Mouse (Mus musculus) kidney, postnatal 0 days (tissue): ENCODE measurements at regions not wholly inside any gene's neighbourhood (a gene's known extent, or its start where the extent isn't known, plus 50 kb on each side); places are given as distances from the start of the nearest gene placed in this dataset.

Source experiments
- ATAC-seq: fragments of 200-750 bp; cut with Nextera tagmentation; replicated peaks from 2 replicates; pipeline ENCODE4 v1.8.0; 2017; ENCODE audit warnings: low read depth, moderate number of reproducible peaks, moderate TSS enrichment, moderate library complexity; ENCODE audit not compliant: low FRiP score
- DNase-seq: peaks from one replicate; pipeline ENCODE4 v3.0.0-alpha.2; 2016; ENCODE audit warnings: low spot score
- H3K27ac ChIP-seq: fragments of 300-500 bp; sonication (generic); 2 replicates; pipeline ENCODE4 v1.5.1; 2014; ENCODE audit warnings: mild to moderate bottlenecking
- H3K27me3 ChIP-seq: fragments of 300-500 bp; sonication (generic); 2 replicates; pipeline ENCODE4 v1.6.1; 2014; ENCODE audit warnings: low read length, mixed read lengths; ENCODE audit not compliant: insufficient read depth
- H3K36me3 ChIP-seq: fragments of 300-500 bp; sonication (generic); 2 replicates; pipeline ENCODE4 v1.6.1; 2014; ENCODE audit warnings: low read length, mixed read lengths; ENCODE audit not compliant: insufficient read depth
- H3K4me1 ChIP-seq: fragments of 300-500 bp; sonication (generic); replicated peaks from 2 replicates; pipeline ENCODE4 v1.6.1; 2014; ENCODE audit warnings: antibody characterized with exemption, low read length, mixed read lengths; ENCODE audit not compliant: insufficient read depth
- H3K4me2 ChIP-seq: fragments of 300-500 bp; sonication (generic); 2 replicates; pipeline ENCODE4 v1.6.1; 2014; ENCODE audit warnings: mild to moderate bottlenecking, low read length, moderate library complexity, mixed read lengths
- H3K4me3 ChIP-seq: fragments of 300-500 bp; sonication (generic); replicated peaks from 2 replicates; pipeline ENCODE4 v1.5.1; 2014; ENCODE audit warnings: low read depth, low read length
- H3K9ac ChIP-seq: fragments of 300-500 bp; sonication (generic); 2 replicates; pipeline ENCODE4 v1.6.1; 2014; ENCODE audit warnings: low read depth, low read length
- H3K9me3 ChIP-seq: fragments of 300-500 bp; sonication (generic); replicated peaks from 2 replicates; pipeline ENCODE4 v1.6.1; 2016; ENCODE audit warnings: low read length, inconsistent platforms, mixed read lengths
- CTCF ChIP-seq: IDR thresholded peaks from 2 replicates; pipeline ENCODE4 v1.5.1; 2016; ENCODE audit warnings: antibody characterized with exemption, low read depth, mild to moderate bottlenecking, moderate library complexity
- WGBS: fragments of 180-500 bp; shearing (Covaris S2); extraction: QIAGEN DNeasy Blood & Tissue Kit; methylation state at CpG from one replicate; pipeline ENCODE4 v1.1.7; 2014; 5-methylcytosine and 5-hydroxymethylcytosine counted together

- ATAC-seq, result no peak
These were observed 253.7 kb downstream of the Olfm4 start for GRCm38 (mm10) chr14:80237552-80237951.

GRCm38 (mm10) chr14:80244640-80245302 lies 260.9 kb downstream of the Olfm4 start:
- WGBS, result 81% methylated on average over 4 of the region's 4 CpGs
- Histone ChIP-seq H3K27me3 (no peaks in the 10 kb centered on the region), H3K36me3 (no peaks in the 10 kb centered on the region), H3K9me3 (no peaks in the 10 kb centered on the region), H3K9ac (no peak overlapping the region), H3K4me1 (no peaks in the 10 kb centered on the region), H3K4me2 (no peak overlapping the region), H3K27ac (no peak overlapping the region), H3K4me3 (no peak overlapping the region)
- ATAC-seq, result no peak
- no peak for TF ChIP-seq CTCF
- DNase-seq, result no peak

More at GRCm38 (mm10) chr14:80237552-80237951, 253.7 kb downstream of the Olfm4 start:
- TF ChIP-seq CTCF, result no peak
- H3K36me3 ChIP-seq, result no peaks in the 10 kb centered on the region
- no peak overlapping the region for H3K4me3 ChIP-seq
- H3K4me1 ChIP-seq, result no peaks in the 10 kb centered on the region
- 84% methylated on average over 2 of the region's 2 CpGs for WGBS
- no peak overlapping the region for H3K9ac ChIP-seq
- H3K9me3 ChIP-seq, result no peaks in the 10 kb centered on the region
- no peak overlapping the region for H3K4me2 ChIP-seq
- no peak overlapping the region for H3K27ac ChIP-seq
- no peaks in the 10 kb centered on the region for H3K27me3 ChIP-seq
- DNase-seq, result no peak

- H3K27ac ChIP-seq, result no peak overlapping the region
- no peaks in the 10 kb centered on the region for H3K36me3 ChIP-seq
- no peaks in the 10 kb centered on the region for H3K27me3 ChIP-seq
- no peak overlapping the region for H3K9ac ChIP-seq
- TF ChIP-seq CTCF, result no peak
- no peak overlapping the region for H3K4me2 ChIP-seq
- no peaks in the 10 kb centered on the region for H3K4me1 ChIP-seq
- DNase-seq, result no peak
- no peak for ATAC-seq
- WGBS, result 91% methylated on average over 2 of the region's 2 CpGs
- H3K4me3 ChIP-seq, result no peak overlapping the region
- H3K9me3 ChIP-seq, result no peaks in the 10 kb centered on the region
These were observed 263.7 kb downstream of the Olfm4 start for GRCm38 (mm10) chr14:80247575-80247974.

- Histone ChIP-seq H3K9me3 (no peaks in the 10 kb centered on the region), H3K27ac (no peak overlapping the region), H3K9ac (no peak overlapping the region), H3K36me3 (no peaks in the 10 kb centered on the region), H3K4me1 (no peaks in the 10 kb centered on the region), H3K4me2 (no peak overlapping the region), H3K27me3 (no peaks in the 10 kb centered on the region), H3K4me3 (no peak overlapping the region)
- DNase-seq (no peak), ATAC-seq (no peak)
- TF ChIP-seq CTCF, result no peak
- 90% methylated on average over 1 of the region's 1 CpGs for WGBS
These were observed 266.0 kb downstream of the Olfm4 start for GRCm38 (mm10) chr14:80249882-80250281.

- peak; percentile 72 for DNase-seq
- WGBS, result 36% methylated on average over 3 of the region's 3 CpGs
- H3K4me1 ChIP-seq, result no peaks in the 10 kb centered on the region
- H3K9me3 ChIP-seq, result no peaks in the 10 kb centered on the region
- H3K4me2 ChIP-seq, result no peak overlapping the region
- H3K27ac ChIP-seq, result no peak overlapping the region
- ATAC-seq, result no peak
- no peak overlapping the region for H3K9ac ChIP-seq
- no peaks in the 10 kb centered on the region for H3K27me3 ChIP-seq
- H3K36me3 ChIP-seq, result no peaks in the 10 kb centered on the region
- no peak for TF ChIP-seq CTCF
- no peak overlapping the region for H3K4me3 ChIP-seq
These were observed 273.2 kb downstream of the Olfm4 start for GRCm38 (mm10) chr14:80257086-80257485.

GRCm38 (mm10) chr14:80263173-80263572 lies 279.3 kb downstream of the Olfm4 start:
- H3K9me3 ChIP-seq, result no peaks in the 10 kb centered on the region
- DNase-seq (no peak), ATAC-seq (no peak)
- H3K4me1 ChIP-seq, result no peaks in the 10 kb centered on the region
- no peak for TF ChIP-seq CTCF
- 68% methylated on average over 8 of the region's 8 CpGs for WGBS
- H3K9ac ChIP-seq, result no peak overlapping the region
- no peak overlapping the region for H3K4me3 ChIP-seq
- H3K27ac ChIP-seq, result no peak overlapping the region
- no peaks in the 10 kb centered on the region for H3K27me3 ChIP-seq
- no peak overlapping the region for H3K4me2 ChIP-seq
- no peaks in the 10 kb centered on the region for H3K36me3 ChIP-seq

- no peak overlapping the region for H3K27ac ChIP-seq
- H3K4me2 ChIP-seq, result no peak overlapping the region
- TF ChIP-seq CTCF, result no peak
- H3K9me3 ChIP-seq, result no peaks in the 10 kb centered on the region
- H3K36me3 ChIP-seq, result no peaks in the 10 kb centered on the region
- H3K4me1 ChIP-seq, result no peaks in the 10 kb centered on the region
- 89% methylated on average over 7 of the region's 7 CpGs for WGBS
- DNase-seq, result no peak
- H3K9ac ChIP-seq, result no peak overlapping the region
- no peaks in the 10 kb centered on the region for H3K27me3 ChIP-seq
- no peak overlapping the region for H3K4me3 ChIP-seq
- no peak for ATAC-seq
These were observed 281.2 kb downstream of the Olfm4 start for GRCm38 (mm10) chr14:80265081-80265480.
